Mouse (Mus musculus) E14TG2a.4 (cell line): Measurements from ENCODE around the gene Gemin7.
A peak's percentile ranks its signal among the peaks of the same experiment; 100 is the strongest.

Experiments used
- CTCF ChIP-seq: conservative IDR thresholded peaks from 2 replicates; pipeline ENCODE4 v1.5.1; 2014; ENCODE audit warnings: low read length
- NANOG ChIP-seq: IDR thresholded peaks from 2 replicates; pipeline ENCODE4 v1.6.1; 2014; ENCODE audit warnings: borderline replicate concordance, low read length, mixed read lengths
- POU5F1 ChIP-seq: IDR thresholded peaks from 2 replicates; pipeline ENCODE4 v1.6.1; 2014; ENCODE audit warnings: low read length, borderline replicate concordance

- TF ChIP-seq CTCF = peak; percentile 43
- no peak for TF ChIP-seq NANOG
- TF ChIP-seq POU5F1 = no peak
Measured at GRCm38 (mm10) chr7:19607291-19607690, 29.9 kb upstream of the Gemin7 start.
